Mouse (Mus musculus) bone marrow macrophage, adult 2 months (primary cell): ENCODE data around the gene Tmem135.

Source experiments
- CTCF ChIP-seq: IDR thresholded peaks from 2 replicates; pipeline ENCODE4 v1.5.1; 2012; ENCODE audit warnings: low read depth, mild to moderate bottlenecking, low read length, moderate library complexity
- POLR2A ChIP-seq: IDR thresholded peaks from 2 replicates; pipeline ENCODE4 v1.6.1; 2012; ENCODE audit warnings: mild to moderate bottlenecking, low read depth, low read length, borderline replicate concordance

DNA sequence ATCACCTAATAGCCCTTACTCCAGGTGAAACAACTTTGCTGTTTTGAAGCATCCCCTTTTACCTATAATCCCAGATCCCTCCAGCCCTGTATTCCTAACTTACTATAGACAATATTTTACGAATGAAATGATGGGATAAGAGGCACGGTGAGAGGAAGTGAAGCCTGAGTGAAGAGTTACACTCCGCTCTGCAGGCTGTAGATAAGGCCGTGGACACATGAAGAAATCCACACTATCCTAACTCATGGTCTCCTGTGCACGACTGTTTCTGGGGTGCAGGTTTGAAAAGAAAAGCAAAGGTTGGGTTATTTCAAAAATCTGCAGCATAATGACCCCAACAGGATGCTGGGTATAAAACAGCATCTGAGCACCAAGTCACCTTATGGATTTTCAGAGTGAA, 77.8 kb downstream of the Tmem135 start:
- TF ChIP-seq POLR2A (no peak), CTCF (no peak)
